Mouse (Mus musculus) lung, embryonic 16.5 days (tissue): Measurements from ENCODE around the gene Spry1. TPM values are rescaled to one million over a fixed set of nuclear protein-coding genes. Genes with fewer than 3 reads are reported as not detected.

ENCODE experiments used
- ATAC-seq: fragments of 200-750 bp; cut with Nextera tagmentation; 2 replicates; pipeline ENCODE4 v1.8.0; 2017; ENCODE audit warnings: low read depth, mild to moderate bottlenecking, moderate library complexity
- H3K27ac ChIP-seq: fragments of 300-500 bp; sonication (generic); 2 replicates; pipeline ENCODE4 v1.5.1; 2014; ENCODE audit warnings: mild to moderate bottlenecking, control low read depth, low read length
- H3K27me3 ChIP-seq: fragments of 300-500 bp; sonication (generic); 2 replicates; pipeline ENCODE4 v1.6.1; 2014; ENCODE audit warnings: low read depth, low read length, mixed read lengths; ENCODE audit not compliant: control insufficient read depth, insufficient read depth
- H3K36me3 ChIP-seq: fragments of 300-500 bp; sonication (generic); 2 replicates; pipeline ENCODE4 v1.6.1; 2014; ENCODE audit warnings: low read length; ENCODE audit not compliant: control insufficient read depth, insufficient read depth
- H3K4me1 ChIP-seq: fragments of 300-500 bp; sonication (generic); replicated peaks from 2 replicates; pipeline ENCODE4 v1.6.1; 2014; ENCODE audit warnings: low read length, mixed read lengths; ENCODE audit not compliant: control insufficient read depth, insufficient read depth
- H3K4me2 ChIP-seq: fragments of 300-500 bp; sonication (generic); 2 replicates; pipeline ENCODE4 v1.6.1; 2014; ENCODE audit warnings: low read depth, low read length, control low read depth
- H3K4me3 ChIP-seq: fragments of 300-500 bp; sonication (generic); 2 replicates; pipeline ENCODE4 v1.5.1; 2014; ENCODE audit warnings: mild to moderate bottlenecking, low read length, control low read depth
- H3K9ac ChIP-seq: fragments of 300-500 bp; sonication (generic); 2 replicates; pipeline ENCODE4 v1.6.1; 2014; ENCODE audit warnings: low read length, control low read depth
- H3K9me3 ChIP-seq: fragments of 300-500 bp; sonication (generic); 2 replicates; pipeline ENCODE4 v1.6.1; 2016; ENCODE audit warnings: low read length; ENCODE audit not compliant: control insufficient read depth
- WGBS: fragments of 180-500 bp; shearing (Covaris S2); extraction: QIAGEN DNeasy Blood & Tissue Kit; methylation state at CpG from one replicate; pipeline ENCODE4 v1.1.7; 2014; 5-methylcytosine and 5-hydroxymethylcytosine counted together
- polyA plus RNA-seq: library from polyadenylated mRNA; unstranded; fragments of >200 nt; fragmentation: Nextera tagmentation; extraction: Ambion mirVana; gene quantifications from 2 replicates; pipeline ENCODE4 v1.2.1, GENCODE M21; 2015

Spry1 gene
- polyA plus RNA-seq, 1 experiment from 2014 or later = 18.9 TPM

- ATAC-seq = no peak
- Histone ChIP-seq H3K4me1 (peaks cover 20% of the 10 kb centered on the region), H3K4me3 (no peak overlapping the region), H3K4me2 (no peak overlapping the region), H3K9me3 (no peaks in the 10 kb centered on the region), H3K9ac (no peak overlapping the region), H3K27me3 (no peaks in the 10 kb centered on the region; the same call in 1 of the 2 replicates), H3K27ac (no peak overlapping the region), H3K36me3 (no peaks in the 10 kb centered on the region)
- WGBS = 25% methylated on average over 6 of the region's 6 CpGs
Observed at GRCm38 (mm10) chr3:37659621-37660020, 19.9 kb downstream of the Spry1 start.

GRCm38 (mm10) chr3:37666291-37667118 lies 26.8 kb downstream of the Spry1 start:
- Histone ChIP-seq H3K36me3 (0 out of 2 replicates have a peak, but pooled peaks cover 3% of the 10 kb centered on the region), H3K4me3 (no peak overlapping the region), H3K4me1 (peaks cover 15% of the 10 kb centered on the region), H3K9me3 (peaks cover 16% of the 10 kb centered on the region), H3K27ac (no peak overlapping the region), H3K4me2 (no peak overlapping the region), H3K27me3 (no peaks in the 10 kb centered on the region), H3K9ac (no peak overlapping the region)
- ATAC-seq = peak; percentile 89
- 21% methylated on average over 9 of the region's 9 CpGs for WGBS

- 18% methylated on average over 2 of the region's 2 CpGs for whole genome bisulfite sequencing
- Histone ChIP-seq H3K36me3 (0 out of 2 replicates have a peak, but pooled peaks cover 3% of the 10 kb centered on the region), H3K9me3 (peaks cover 16% of the 10 kb centered on the region), H3K9ac (no peak overlapping the region), H3K4me2 (no peak overlapping the region), H3K27me3 (no peaks in the 10 kb centered on the region), H3K4me3 (no peak overlapping the region), H3K4me1 (peaks cover 15% of the 10 kb centered on the region), H3K27ac (no peak overlapping the region)
- ATAC-seq = peak; percentile 30; the same call in 1 of the 2 replicates
Observed at GRCm38 (mm10) chr3:37667119-37667467, 27.3 kb downstream of the Spry1 start.

DNA sequence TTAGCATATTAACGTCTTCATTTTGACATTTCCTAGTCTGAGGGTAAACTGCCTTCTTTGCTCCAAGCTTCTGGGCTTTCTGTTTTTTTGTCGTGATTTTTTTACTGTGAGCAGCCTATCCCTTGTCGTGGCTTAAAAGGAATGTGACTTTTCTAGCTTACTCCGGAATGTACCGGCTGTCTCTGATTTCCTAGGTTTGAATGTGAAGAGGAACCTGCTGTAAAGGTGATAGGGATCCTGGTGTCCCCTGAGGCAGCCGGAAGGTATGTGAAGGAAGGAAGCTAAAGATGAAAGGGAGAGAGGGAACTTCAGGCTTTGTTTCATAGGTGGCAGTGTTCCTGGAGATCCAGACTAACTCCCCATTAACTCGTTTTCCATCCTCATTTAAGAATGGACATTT lies 28.0 kb downstream of the Spry1 start:
- H3K4me3 ChIP-seq = no peak overlapping the region
- 0 out of 2 replicates have a peak overlapping the region, but pooled peaks have one; percentile 15 for H3K27ac ChIP-seq
- no peaks in the 10 kb centered on the region for H3K27me3 ChIP-seq
- 29% methylated on average over 7 of the region's 7 CpGs for WGBS
- peaks cover 16% of the 10 kb centered on the region for H3K9me3 ChIP-seq
- no peak overlapping the region for H3K4me2 ChIP-seq
- H3K9ac ChIP-seq = peak overlapping the region; percentile 20; the same call in 1 of the 2 replicates
- no peak for ATAC-seq
- 0 out of 2 replicates have a peak, but pooled peaks cover 3% of the 10 kb centered on the region for H3K36me3 ChIP-seq
- H3K4me1 ChIP-seq = peaks cover 21% of the 10 kb centered on the region

DNA sequence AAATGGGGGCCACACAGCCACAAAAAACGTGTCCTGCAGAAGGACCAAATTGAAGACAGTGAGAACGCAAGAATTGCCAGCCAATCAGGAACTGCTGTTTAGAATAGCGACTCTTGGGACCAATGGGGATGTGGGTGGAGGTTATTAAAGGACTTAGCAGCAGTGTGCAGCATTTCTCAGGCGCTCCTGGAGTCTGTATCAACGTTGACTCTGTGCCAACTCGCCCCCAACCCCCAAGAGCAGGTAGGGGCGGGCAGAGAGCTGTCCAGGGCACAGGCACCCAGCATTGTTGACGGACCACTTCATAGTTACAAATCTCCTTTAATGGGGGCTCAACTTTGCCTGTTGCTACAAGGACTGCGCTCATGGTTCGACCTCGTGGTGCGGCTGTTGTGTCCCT lies 28.9 kb downstream of the Spry1 start:
- Histone ChIP-seq H3K4me1 (peaks cover 21% of the 10 kb centered on the region), H3K27ac (no peak overlapping the region), H3K9ac (no peak overlapping the region), H3K4me2 (no peak overlapping the region), H3K4me3 (no peak overlapping the region), H3K36me3 (0 out of 2 replicates have a peak, but pooled peaks cover 3% of the 10 kb centered on the region), H3K27me3 (0 out of 2 replicates have a peak, but pooled peaks cover 2% of the 10 kb centered on the region), H3K9me3 (peaks cover 16% of the 10 kb centered on the region)
- no peak for ATAC-seq
- 86% methylated on average over 12 of the region's 12 CpGs for WGBS

- Histone ChIP-seq H3K4me3 (no peak overlapping the region), H3K4me2 (no peak overlapping the region), H3K27ac (no peak overlapping the region), H3K27me3 (0 out of 2 replicates have a peak, but pooled peaks cover 2% of the 10 kb centered on the region), H3K36me3 (0 out of 2 replicates have a peak, but pooled peaks cover 3% of the 10 kb centered on the region), H3K4me1 (peaks cover 21% of the 10 kb centered on the region), H3K9ac (no peak overlapping the region), H3K9me3 (peaks cover 16% of the 10 kb centered on the region)
- ATAC-seq = no peak
- WGBS = 97% methylated on average over 20 of the region's 20 CpGs
Observed at GRCm38 (mm10) chr3:37669100-37669499, 29.4 kb downstream of the Spry1 start.

GRCm38 (mm10) chr3:37672266-37673040 lies 32.7 kb downstream of the Spry1 start:
- ATAC-seq = no peak
- 35% methylated on average over 15 of the region's 15 CpGs for WGBS
- H3K4me2 ChIP-seq = no peak overlapping the region
- H3K27ac ChIP-seq = no peak overlapping the region
- no peak overlapping the region for H3K9ac ChIP-seq
- peaks cover 21% of the 10 kb centered on the region for H3K4me1 ChIP-seq
- no peak overlapping the region for H3K4me3 ChIP-seq
- 0 out of 2 replicates have a peak, but pooled peaks cover 3% of the 10 kb centered on the region for H3K36me3 ChIP-seq
- 0 out of 2 replicates have a peak, but pooled peaks cover 2% of the 10 kb centered on the region for H3K27me3 ChIP-seq
- peaks cover 14% of the 10 kb centered on the region for H3K9me3 ChIP-seq

- ATAC-seq = 0 out of 2 replicates have a peak, but pooled peaks have one; percentile 15
- whole genome bisulfite sequencing = 53% methylated on average over 13 of the region's 13 CpGs
- H3K4me2 ChIP-seq = no peak overlapping the region
Observed at GRCm38 (mm10) chr3:37673513-37674261, 33.9 kb downstream of the Spry1 start.

More at GRCm38 (mm10) chr3:37673513-37674261, 33.9 kb downstream of the Spry1 start:
- H3K27ac ChIP-seq = no peak overlapping the region
- peaks cover 10% of the 10 kb centered on the region for H3K9me3 ChIP-seq
- H3K9ac ChIP-seq = no peak overlapping the region
- 0 out of 2 replicates have a peak, but pooled peaks cover 2% of the 10 kb centered on the region for H3K27me3 ChIP-seq
- peaks cover 17% of the 10 kb centered on the region for H3K4me1 ChIP-seq
- H3K36me3 ChIP-seq = 0 out of 2 replicates have a peak, but pooled peaks cover 3% of the 10 kb centered on the region
- no peak overlapping the region for H3K4me3 ChIP-seq
